In genomic region chr4:140763158-140763557, GRCm38 (mm10) we compare ENCODE assay signal across 8 mouse cellular contexts. TPM values are rescaled to one million over a fixed set of nuclear protein-coding genes. Genes with fewer than 3 reads are reported as not detected.
DNase-seq lines count a peak whose midpoint lies in the region; ATAC-seq and TF ChIP-seq lines count a peak whose summit lies in the region.
"Had no signal": no experiment of that assay in that cellular context is flagged by ENCODE, and none has a peak within 500 bp of the region (broad histone marks: within the 10 kb centered on the region; RNA-seq: fewer than 3 reads in every experiment).

No protein-coding gene starts in this region.

- peak; percentile 77 for TF ChIP-seq CTCF in lung, postnatal 0 days (IDR thresholded peaks at IDR 0.05)
- TF ChIP-seq CTCF in testis, adult 2 months (IDR thresholded peaks at IDR 0.05; ENCODE audit: control insufficient read depth, insufficient read depth, insufficient replicate concordance, low read depth, low read length): peak; percentile 83

- WGBS in liver, embryonic 12.5 days (ENCODE audit: insufficient replicate concordance): 11% methylated on average over 9 of the region's 9 CpGs
- WGBS in lung, postnatal 0 days: 12% methylated on average over 9 of the region's 9 CpGs

- ATAC-seq in liver, embryonic 12.5 days: no peak
- no peak for ATAC-seq in lung, postnatal 0 days

- no peak overlapping the region for H3K27ac ChIP-seq in liver, embryonic 12.5 days
- H3K27ac ChIP-seq in lung, postnatal 0 days (ENCODE audit: low read length): no peak overlapping the region
- H3K27ac ChIP-seq in testis, adult 2 months (ENCODE audit: control insufficient read depth, insufficient read depth, low read depth, low read length): no peak overlapping the region

- H3K27me3 ChIP-seq in liver, embryonic 12.5 days (replicated peaks): peaks cover 7% of the 10 kb centered on the region
- no peaks in the 10 kb centered on the region for H3K27me3 ChIP-seq in lung, postnatal 0 days (replicated peaks; ENCODE audit: insufficient read depth, low read length)
- no peaks in the 10 kb centered on the region for H3K27me3 ChIP-seq in testis, adult 2 months (ENCODE audit: control insufficient read depth, insufficient read depth, low read length)

- intact Hi-C loops in heart, postnatal 36 days (cut with DNase I): no loop called here

- H3K9me3 ChIP-seq in liver, embryonic 12.5 days (replicated peaks): no peaks in the 10 kb centered on the region
- H3K9me3 ChIP-seq in lung, postnatal 0 days (ENCODE audit: low read length): no peaks in the 10 kb centered on the region

- DNase-seq in liver (peak; percentile 74), R1 (ENCODE audit: low read depth, low spot score) (peak; percentile 79)
- peak; percentile 64 to 72 for DNase-seq in cerebellum, postnatal 10 days
- peak; percentile 57 to 68 for DNase-seq in heart, postnatal 36 days
- peak; percentile 25 for DNase-seq in lung, postnatal 0 days (ENCODE audit: low spot score)

- H3K4me1 ChIP-seq in liver, embryonic 12.5 days: no peaks in the 10 kb centered on the region; the same call in 1 of the 2 replicates
- no peaks in the 10 kb centered on the region for H3K4me1 ChIP-seq in lung, postnatal 0 days (ENCODE audit: insufficient read depth, low read depth, low read length)
- no peaks in the 10 kb centered on the region for H3K4me1 ChIP-seq in testis, adult 2 months (ENCODE audit: control insufficient read depth, insufficient read depth, low read length)

- H3K9ac ChIP-seq in liver, embryonic 12.5 days: no peak overlapping the region
- no peak overlapping the region for H3K9ac ChIP-seq in lung, postnatal 0 days (replicated peaks; ENCODE audit: low read depth)

- no peak overlapping the region for H3K4me2 ChIP-seq in liver, embryonic 12.5 days
- H3K4me2 ChIP-seq in lung, postnatal 0 days (replicated peaks; ENCODE audit: low read depth, low read length): no peak overlapping the region

- no peaks in the 10 kb centered on the region for H3K36me3 ChIP-seq in liver, embryonic 12.5 days
- no peaks in the 10 kb centered on the region for H3K36me3 ChIP-seq in lung, postnatal 0 days (ENCODE audit: insufficient read depth, low read length)
- H3K36me3 ChIP-seq in testis, adult 2 months (ENCODE audit: control insufficient read depth, insufficient read depth, low read length): no peaks in the 10 kb centered on the region

- H3K4me3 ChIP-seq in liver, embryonic 12.5 days: no peak overlapping the region
- no peak overlapping the region for H3K4me3 ChIP-seq in lung, postnatal 0 days (ENCODE audit: low read depth, low read length)
- H3K4me3 ChIP-seq in testis, adult 2 months (ENCODE audit: control insufficient read depth, low read depth, low read length): no peak overlapping the region

- TF ChIP-seq POLR2A in testis, adult 2 months (IDR thresholded peaks at IDR 0.05; ENCODE audit: control insufficient read depth, low read depth, low read length): no peak

- no peak for TF ChIP-seq EP300 in lung, postnatal 0 days (IDR thresholded peaks at IDR 0.05)

RNA-seq across cellular contexts. Expression of gene Padi4, which starts 10.9 kb away (rescaled TPM):
- 0.63 and 0.91 TPM in 2 replicates for polyA plus RNA-seq in liver, embryonic 12.5 days (2016; fragmentation: Nextera tagmentation; extraction: Ambion mirVana)
- total RNA-seq in heart, postnatal 36 days (2021): under 1 TPM; 0.60 to 0.86 TPM
- polyA plus RNA-seq in lung, postnatal 0 days (2015; fragmentation: Nextera tagmentation; extraction: Ambion mirVana): 1.1 and 1.6 TPM in 2 replicates
- 0.61 and 0.87 TPM in 2 replicates for polyA plus RNA-seq in testis, adult 2 months (2012; rRNA removed)
- total RNA-seq: layer of hippocampus, adult 18-20 months had no signal

RNA-seq across cellular contexts. Expression of gene Padi6, which starts 20.7 kb away (rescaled TPM):
- polyA plus RNA-seq in liver, embryonic 12.5 days (2016; fragmentation: Nextera tagmentation; extraction: Ambion mirVana): not detected in 2 replicates
- not detected for total RNA-seq in heart, postnatal 36 days (2021)
- 0.26 TPM in 1 of 2 replicates, not detected in the other for polyA plus RNA-seq in lung, postnatal 0 days (2015; fragmentation: Nextera tagmentation; extraction: Ambion mirVana)
- polyA plus RNA-seq in testis, adult 2 months (2012; rRNA removed): 11.0 and 11.8 TPM in 2 replicates

RNA-seq across cellular contexts. Expression of gene Padi3, which starts 47.3 kb away (rescaled TPM):
- polyA plus RNA-seq in liver, embryonic 12.5 days (2016; fragmentation: Nextera tagmentation; extraction: Ambion mirVana): 0.37 and 0.47 TPM in 2 replicates
- total RNA-seq in heart, postnatal 36 days (2021): under 1 TPM; 0.14 to 0.19 TPM
- polyA plus RNA-seq in lung, postnatal 0 days (2015; fragmentation: Nextera tagmentation; extraction: Ambion mirVana): 0.35 and 0.50 TPM in 2 replicates
- 1.7 TPM in 2 replicates for polyA plus RNA-seq in testis, adult 2 months (2012; rRNA removed)
- total RNA-seq: layer of hippocampus, adult 18-20 months had no signal

Comparison
In these comparisons a context has a peak if more than half of its experiments do, and no peak if none do; other contexts are left out.
1. DNase-seq: peak in every context shown above with its lines; median percentile 79 in R1; 74 in liver; 68 in cerebellum, postnatal 10 days; 62 in heart, postnatal 36 days; 25 in lung, postnatal 0 days.